Mouse (Mus musculus) forebrain, embryonic 16.5 days (tissue): Measurements from ENCODE around the gene Slc9a5. TPM values are rescaled to one million over a fixed set of nuclear protein-coding genes. Genes with fewer than 3 reads are reported as not detected.

ENCODE experiments used
- ATAC-seq: fragments of 200-750 bp; cut with Nextera tagmentation; 2 replicates; pipeline ENCODE4 v1.8.0; 2017; ENCODE audit warnings: mild to moderate bottlenecking, moderate library complexity
- H3K27ac ChIP-seq: fragments of 300-500 bp; sonication (generic); 2 replicates; pipeline ENCODE4 v1.5.1; 2014; ENCODE audit warnings: low read length, control low read depth
- H3K27me3 ChIP-seq: fragments of 300-500 bp; sonication (generic); replicated peaks from 2 replicates; pipeline ENCODE4 v1.6.1; 2014; ENCODE audit warnings: low read length; ENCODE audit not compliant: control insufficient read depth, insufficient read depth
- H3K36me3 ChIP-seq: fragments of 300-500 bp; sonication (generic); 2 replicates; pipeline ENCODE4 v1.6.1; 2014; ENCODE audit not compliant: control insufficient read depth, insufficient read depth
- H3K4me1 ChIP-seq: fragments of 300-500 bp; sonication (generic); replicated peaks from 2 replicates; pipeline ENCODE4 v1.6.1; 2014; ENCODE audit warnings: low read length; ENCODE audit not compliant: control insufficient read depth, insufficient read depth
- H3K4me2 ChIP-seq: fragments of 300-500 bp; sonication (generic); 2 replicates; pipeline ENCODE4 v1.6.1; 2014; ENCODE audit warnings: mild to moderate bottlenecking, low read length, control low read depth
- H3K4me3 ChIP-seq: fragments of 300-500 bp; sonication (generic); replicated peaks from 2 replicates; pipeline ENCODE4 v1.5.1; 2014; ENCODE audit warnings: mild to moderate bottlenecking, low read length, control low read depth
- H3K9ac ChIP-seq: fragments of 300-500 bp; sonication (generic); replicated peaks from 2 replicates; pipeline ENCODE4 v1.6.1; 2014; ENCODE audit warnings: low read depth, low read length, control low read depth
- H3K9me3 ChIP-seq: fragments of 300-500 bp; sonication (generic); 2 replicates; pipeline ENCODE4 v1.6.1; 2016; ENCODE audit warnings: low read length; ENCODE audit not compliant: control insufficient read depth
- WGBS: fragments of 180-500 bp; shearing (Covaris S2); extraction: QIAGEN DNeasy Blood & Tissue Kit; methylation state at CpG from one replicate; pipeline ENCODE4 v1.1.7; 2014; 5-methylcytosine and 5-hydroxymethylcytosine counted together
- polyA plus RNA-seq: library from polyadenylated mRNA; unstranded; fragments of >200 nt; fragmentation: Nextera tagmentation; extraction: Ambion mirVana; gene quantifications from 2 replicates; pipeline ENCODE4 v1.2.1, GENCODE M21; 2015

Gene Slc9a5
- polyA plus RNA-seq, result 6.3 and 10.3 TPM in 2 replicates

- under 1% methylated on average over 34 of the region's 34 CpGs for WGBS
- H3K9ac ChIP-seq, result peak within 1 kb of the TSS; percentile 81
Measured at GRCm38 (mm10) chr8:105348450-105349095, at the start of gene Slc9a5. Gene Slc9a5 (plus strand): TSS chr8:105348843.

GRCm38 (mm10) chr8:105299962-105300361, 48.7 kb upstream of the Slc9a5 start:
- Histone ChIP-seq H3K27me3 (no peaks in the 10 kb centered on the region), H3K9me3 (no peaks in the 10 kb centered on the region), H3K9ac (no peak overlapping the region), H3K4me3 (no peak overlapping the region), H3K36me3 (peaks cover 29% of the 10 kb centered on the region), H3K27ac (no peak overlapping the region), H3K4me1 (peaks cover 20% of the 10 kb centered on the region), H3K4me2 (no peak overlapping the region)
- ATAC-seq, result no peak
- 96% methylated on average over 8 of the region's 8 CpGs for WGBS

More at GRCm38 (mm10) chr8:105348450-105349095, at the start of gene Slc9a5:
- Histone ChIP-seq H3K4me2 (peak within 1 kb of the TSS; percentile 94), H3K4me3 (peak within 1 kb of the TSS; percentile 75), H3K27ac (peak within 1 kb of the TSS; percentile 68), H3K4me1 (peaks cover 32% of the 10 kb centered on the region), H3K27me3 (no peaks in the 10 kb centered on the region), H3K36me3 (no peaks in the 10 kb centered on the region), H3K9me3 (no peaks in the 10 kb centered on the region)
- ATAC-seq, result peak; percentile 27

GRCm38 (mm10) chr8:105303396-105303795, 45.2 kb upstream of the Slc9a5 start:
- peaks cover 20% of the 10 kb centered on the region for H3K4me1 ChIP-seq
- no peak for ATAC-seq

GRCm38 (mm10) chr8:105303874-105304273, 44.8 kb upstream of the Slc9a5 start:
- Histone ChIP-seq H3K4me2 (no peak overlapping the region), H3K27ac (no peak overlapping the region), H3K9me3 (no peaks in the 10 kb centered on the region), H3K4me3 (no peak overlapping the region), H3K9ac (no peak overlapping the region), H3K4me1 (peaks cover 15% of the 10 kb centered on the region), H3K27me3 (no peaks in the 10 kb centered on the region), H3K36me3 (peaks cover 37% of the 10 kb centered on the region)
- 86% methylated on average over 9 of the region's 9 CpGs for WGBS
- ATAC-seq, result no peak

More at GRCm38 (mm10) chr8:105303396-105303795, 45.2 kb upstream of the Slc9a5 start:
- no peak overlapping the region for H3K4me3 ChIP-seq
- H3K4me2 ChIP-seq, result no peak overlapping the region
- no peaks in the 10 kb centered on the region for H3K27me3 ChIP-seq
- H3K36me3 ChIP-seq, result peaks cover 37% of the 10 kb centered on the region
- no peak overlapping the region for H3K9ac ChIP-seq
- 87% methylated on average over 8 of the region's 8 CpGs for WGBS
- H3K9me3 ChIP-seq, result no peaks in the 10 kb centered on the region
- H3K27ac ChIP-seq, result no peak overlapping the region

GRCm38 (mm10) chr8:105304325-105305210, 44.1 kb upstream of the Slc9a5 start:
- Histone ChIP-seq H3K27me3 (no peaks in the 10 kb centered on the region), H3K9ac (no peak overlapping the region), H3K4me2 (no peak overlapping the region), H3K4me3 (no peak overlapping the region), H3K4me1 (peaks cover 8% of the 10 kb centered on the region), H3K36me3 (peaks cover 37% of the 10 kb centered on the region), H3K27ac (no peak overlapping the region), H3K9me3 (no peaks in the 10 kb centered on the region)
- 68% methylated on average over 9 of the region's 9 CpGs for WGBS
- peak; percentile 21; the same call in 1 of the 2 replicates for ATAC-seq

- no peak within 1 kb of the TSS for H3K27ac ChIP-seq
- no peak within 1 kb of the TSS for H3K9ac ChIP-seq
- H3K36me3 ChIP-seq, result peaks cover 29% of the 10 kb centered on the region
- peak within 1 kb of the TSS; percentile 31 for H3K4me2 ChIP-seq
- peak; percentile 15; the same call in 1 of the 2 replicates for ATAC-seq
- peaks cover 8% of the 10 kb centered on the region for H3K4me1 ChIP-seq
- WGBS, result 7% methylated on average over 30 of the region's 30 CpGs
- no peak within 1 kb of the TSS; the same call in 1 of the 2 replicates for H3K4me3 ChIP-seq
- H3K27me3 ChIP-seq, result no peaks in the 10 kb centered on the region
- H3K9me3 ChIP-seq, result no peaks in the 10 kb centered on the region
Measured at GRCm38 (mm10) chr8:105305211-105306145, 43.2 kb upstream of the Slc9a5 start, which contains the start of gene Elmo3. Gene Elmo3 (plus strand): TSS chr8:105305601.

- Histone ChIP-seq H3K27me3 (no peaks in the 10 kb centered on the region), H3K4me3 (no peak overlapping the region), H3K4me2 (peak overlapping the region; percentile 31), H3K4me1 (peaks cover 8% of the 10 kb centered on the region), H3K9me3 (no peaks in the 10 kb centered on the region), H3K9ac (no peak overlapping the region), H3K36me3 (peaks cover 25% of the 10 kb centered on the region), H3K27ac (no peak overlapping the region)
- WGBS, result 62% methylated on average over 5 of the region's 5 CpGs
- ATAC-seq, result peak; percentile 29
Measured at GRCm38 (mm10) chr8:105306146-105306691, 42.4 kb upstream of the Slc9a5 start.

- Histone ChIP-seq H3K9ac (no peak overlapping the region), H3K4me2 (no peak overlapping the region), H3K36me3 (peaks cover 19% of the 10 kb centered on the region), H3K27ac (no peak overlapping the region), H3K9me3 (no peaks in the 10 kb centered on the region), H3K4me3 (no peak overlapping the region), H3K4me1 (peaks cover 8% of the 10 kb centered on the region), H3K27me3 (no peaks in the 10 kb centered on the region)
- 94% methylated on average over 13 of the region's 13 CpGs for WGBS
- no peak for ATAC-seq
Measured at GRCm38 (mm10) chr8:105307670-105308069, 41.0 kb upstream of the Slc9a5 start.
